Mouse (Mus musculus): ENCODE data around the gene Efnb2. TPM values are rescaled to one million over a fixed set of nuclear protein-coding genes. Genes with fewer than 3 reads are reported as not detected.

Efnb2 gene
- polyA plus RNA-seq, 1 experiment = 89.3 TPM

GRCm38 (mm10) chr8:8678236-8678635 lies 17.2 kb upstream of the Efnb2 start:
- no peak for DNase-seq (ENCODE audit: low read depth)
- TF ChIP-seq CTCF (IDR thresholded peaks at IDR 0.05; ENCODE audit: borderline replicate concordance, extremely low read depth, insufficient read depth, insufficient read length) (no peak), POLR2A (IDR thresholded peaks at IDR 0.05; ENCODE audit: borderline replicate concordance, extremely low read depth, insufficient read depth, insufficient read length, poor library complexity, severe bottlenecking) (no peak)

- DNase-seq (ENCODE audit: low read depth) = no peak
- TF ChIP-seq CTCF (IDR thresholded peaks at IDR 0.05; ENCODE audit: borderline replicate concordance, extremely low read depth, insufficient read depth, insufficient read length) (no peak), POLR2A (IDR thresholded peaks at IDR 0.05; ENCODE audit: borderline replicate concordance, extremely low read depth, insufficient read depth, insufficient read length, poor library complexity, severe bottlenecking) (no peak)
These were observed 13.8 kb upstream of the Efnb2 start for GRCm38 (mm10) chr8:8674864-8675263.

- DNase-seq (ENCODE audit: low read depth) = peak; percentile 97
- TF ChIP-seq CTCF (IDR thresholded peaks at IDR 0.05; ENCODE audit: borderline replicate concordance, extremely low read depth, insufficient read depth, insufficient read length) (peak; percentile 91), POLR2A (IDR thresholded peaks at IDR 0.05; ENCODE audit: borderline replicate concordance, extremely low read depth, insufficient read depth, insufficient read length, poor library complexity, severe bottlenecking) (no peak)
These were observed 707 bp upstream of the Efnb2 start for GRCm38 (mm10) chr8:8661759-8662138.

- DNase-seq (ENCODE audit: low read depth) = no peak
These were observed 539 bp downstream of the Efnb2 start for GRCm38 (mm10) chr8:8660307-8661098.

GRCm38 (mm10) chr8:8659503-8660306 lies 1.3 kb downstream of the Efnb2 start:
- TF ChIP-seq CTCF (IDR thresholded peaks at IDR 0.05; ENCODE audit: borderline replicate concordance, extremely low read depth, insufficient read depth, insufficient read length) (no peak), POLR2A (IDR thresholded peaks at IDR 0.05; ENCODE audit: borderline replicate concordance, extremely low read depth, insufficient read depth, insufficient read length, poor library complexity, severe bottlenecking) (no peak)
- DNase-seq (ENCODE audit: low read depth) = peak; percentile 69

More at GRCm38 (mm10) chr8:8660307-8661098, 539 bp downstream of the Efnb2 start:
- no peak for TF ChIP-seq CTCF (IDR thresholded peaks at IDR 0.05; ENCODE audit: borderline replicate concordance, extremely low read depth, insufficient read depth, insufficient read length)
- TF ChIP-seq POLR2A (IDR thresholded peaks at IDR 0.05; ENCODE audit: borderline replicate concordance, extremely low read depth, insufficient read depth, insufficient read length, poor library complexity, severe bottlenecking) = no peak

GRCm38 (mm10) chr8:8658426-8659224 lies 2.4 kb downstream of the Efnb2 start:
- TF ChIP-seq CTCF (IDR thresholded peaks at IDR 0.05; ENCODE audit: borderline replicate concordance, extremely low read depth, insufficient read depth, insufficient read length) (peak; percentile 80), POLR2A (IDR thresholded peaks at IDR 0.05; ENCODE audit: borderline replicate concordance, extremely low read depth, insufficient read depth, insufficient read length, poor library complexity, severe bottlenecking) (peak; percentile 12; the same call in 1 of the 2 replicates)
- peak; percentile 96 for DNase-seq (ENCODE audit: low read depth)

GRCm38 (mm10) chr8:8657692-8658355 lies 3.2 kb downstream of the Efnb2 start:
- TF ChIP-seq POLR2A (IDR thresholded peaks at IDR 0.05; ENCODE audit: borderline replicate concordance, extremely low read depth, insufficient read depth, insufficient read length, poor library complexity, severe bottlenecking) (no peak), CTCF (IDR thresholded peaks at IDR 0.05; ENCODE audit: borderline replicate concordance, extremely low read depth, insufficient read depth, insufficient read length) (no peak)
- DNase-seq (ENCODE audit: low read depth) = peak; percentile 82

GRCm38 (mm10) chr8:8656578-8657441 lies 4.2 kb downstream of the Efnb2 start:
- TF ChIP-seq POLR2A (IDR thresholded peaks at IDR 0.05; ENCODE audit: borderline replicate concordance, extremely low read depth, insufficient read depth, insufficient read length, poor library complexity, severe bottlenecking) (no peak), CTCF (IDR thresholded peaks at IDR 0.05; ENCODE audit: borderline replicate concordance, extremely low read depth, insufficient read depth, insufficient read length) (no peak)

GRCm38 (mm10) chr8:8655346-8656340 lies 5.4 kb downstream of the Efnb2 start:
- no peak for TF ChIP-seq POLR2A (IDR thresholded peaks at IDR 0.05; ENCODE audit: borderline replicate concordance, extremely low read depth, insufficient read depth, insufficient read length, poor library complexity, severe bottlenecking)
- no peak for TF ChIP-seq CTCF (IDR thresholded peaks at IDR 0.05; ENCODE audit: borderline replicate concordance, extremely low read depth, insufficient read depth, insufficient read length)

More at GRCm38 (mm10) chr8:8656578-8657441, 4.2 kb downstream of the Efnb2 start:
- peak; percentile 82 for DNase-seq (ENCODE audit: low read depth)

More at GRCm38 (mm10) chr8:8655346-8656340, 5.4 kb downstream of the Efnb2 start:
- DNase-seq (ENCODE audit: low read depth) = peak; percentile 94

Measured in brain, embryonic 14.5 days (tissue).